Mouse (Mus musculus): Measurements from ENCODE around the gene Ggn.

GRCm38 (mm10) chr7:29213675-29214082 lies 43.7 kb downstream of the Ggn start, which contains the start of gene Catsperg1:
- TF ChIP-seq POLR2AphosphoS2 (IDR thresholded peaks at IDR 0.05; ENCODE audit: low read length), result no peak
- TF ChIP-seq POLR2A (IDR thresholded peaks at IDR 0.05; ENCODE audit: control insufficient read depth in 1 of 2, insufficient read depth in 1 of 2, low read depth in 1 of 2, low read length in 2 of 2, poor library complexity in 1 of 2), result no peak
- no peak for TF ChIP-seq USF1 (IDR thresholded peaks at IDR 0.05; ENCODE audit: low read depth, low read length)
- no peak for TF ChIP-seq CTCF (IDR thresholded peaks at IDR 0.05 in 2 of 3, conservative IDR thresholded peaks at IDR 0.05 in 1 of 3; ENCODE audit: control insufficient read depth in 1 of 3, insufficient read depth in 1 of 3, low read depth in 2 of 3, low read length in 3 of 3, poor library complexity in 1 of 3, severe bottlenecking in 1 of 3)
- TF ChIP-seq CHD2 (IDR thresholded peaks at IDR 0.05; ENCODE audit: low read length), result no peak

All from MEL (cell line).